Mouse (Mus musculus) CH12.LX (cell line): ENCODE data around the gene Ccdc69. TPM values are rescaled to one million over a fixed set of nuclear protein-coding genes. Genes with fewer than 3 reads are reported as not detected.

Experiments
- DNase-seq: peaks from one replicate; pipeline ENCODE4 v3.0.0-alpha.2; 2013; ENCODE audit errors: extremely low read depth
- H3K27ac ChIP-seq: 2 replicates; pipeline ENCODE4 v1.5.1; 2012; ENCODE audit warnings: low read depth, mild to moderate bottlenecking, control low read depth, moderate library complexity; ENCODE audit not compliant: insufficient read depth
- H3K27me3 ChIP-seq: replicated peaks from 2 replicates; pipeline ENCODE3; 2012; ENCODE audit warnings: inconsistent platforms
- H3K36me3 ChIP-seq, 2 experiments: replicated peaks in 1 of 2; 2 replicates each; pipeline versions ENCODE3 to v1.6.1; 2012; ENCODE audit warnings: inconsistent platforms in 1 of 2, low read length in 1 of 2, mild to moderate bottlenecking in 1 of 2, mixed read lengths in 1 of 2, moderate library complexity in 1 of 2; ENCODE audit not compliant: control insufficient read depth in 1 of 2, insufficient read depth in 1 of 2
- H3K4me1 ChIP-seq, 2 experiments: 2 replicates each; pipeline ENCODE4 v1.6.1; 2012; ENCODE audit warnings: inconsistent platforms in 1 of 2, moderate library complexity in 1 of 2; ENCODE audit not compliant: insufficient read depth in 2 of 2, control insufficient read depth in 1 of 2
- H3K4me2 ChIP-seq: 2 replicates; pipeline ENCODE4 v1.6.1; 2012; ENCODE audit warnings: low read depth, mild to moderate bottlenecking, control low read depth; ENCODE audit not compliant: poor library complexity, insufficient read depth, severe bottlenecking
- H3K4me3 ChIP-seq, 3 experiments: fragments of 150-350 bp in 1 of 3; sonication (generic) in 1 of 3; replicated peaks in 1 of 3; 2 replicates each; pipeline versions ENCODE3 to v1.5.1; 2011 to 2012; ENCODE audit warnings: low read depth in 2 of 3, low read length in 2 of 3, mild to moderate bottlenecking in 2 of 3, moderate library complexity in 2 of 3, control low read depth in 1 of 3, improper control_type of control experiment in 1 of 3, inconsistent platforms in 1 of 3, mixed read lengths in 1 of 3; ENCODE audit not compliant: poor library complexity in 1 of 3
- H3K79me2 ChIP-seq: replicated peaks from 2 replicates; pipeline ENCODE4 v1.6.1; 2012; ENCODE audit warnings: mild to moderate bottlenecking, moderate library complexity; ENCODE audit not compliant: control insufficient read depth, poor library complexity, insufficient read depth, severe bottlenecking; ENCODE audit errors: extremely low read depth
- H3K9ac ChIP-seq: 2 replicates; pipeline ENCODE4 v1.6.1; 2012; ENCODE audit warnings: low read depth, mild to moderate bottlenecking, control low read depth, moderate library complexity; ENCODE audit not compliant: insufficient read depth
- H3K9me3 ChIP-seq: replicated peaks from 2 replicates; pipeline ENCODE3; 2012; ENCODE audit warnings: low read length, inconsistent platforms, mixed read lengths
- BHLHE40 ChIP-seq: IDR thresholded peaks from 2 replicates; pipeline ENCODE4 v1.6.1; 2011; ENCODE audit warnings: mild to moderate bottlenecking, low read depth, low read length, improper control_type of control experiment
- CHD1 ChIP-seq: IDR thresholded peaks from 2 replicates; pipeline ENCODE4 v1.6.1; 2012; ENCODE audit warnings: low read depth, low read length, improper control_type of control experiment, inconsistent platforms
- CHD2 ChIP-seq: IDR thresholded peaks from 2 replicates; pipeline ENCODE4 v1.6.1; 2011; ENCODE audit warnings: low read length, improper control_type of control experiment
- CTCF ChIP-seq, 2 experiments: IDR thresholded peaks in 1 of 2; conservative IDR thresholded peaks in 1 of 2; 2 replicates each; pipeline ENCODE4 v1.5.1; 2011 to 2012; ENCODE audit warnings: low read depth in 2 of 2, low read length in 2 of 2, improper control_type of control experiment in 1 of 2, inconsistent platforms in 1 of 2, mild to moderate bottlenecking in 1 of 2, moderate library complexity in 1 of 2
- ELF1 ChIP-seq: IDR thresholded peaks from 2 replicates; pipeline ENCODE4 v1.6.1; 2014; ENCODE audit warnings: low read depth, mild to moderate bottlenecking, inconsistent platforms, low read length, improper control_type of control experiment
- EP300 ChIP-seq: IDR thresholded peaks from 2 replicates; pipeline ENCODE4 v1.6.1; 2011; ENCODE audit warnings: low read length, improper control_type of control experiment
- ETS1 ChIP-seq: conservative IDR thresholded peaks from 2 replicates; pipeline ENCODE4 v1.6.1; 2012; ENCODE audit warnings: low read depth, mild to moderate bottlenecking, inconsistent platforms, low read length, improper control_type of control experiment, moderate library complexity
- GABPA ChIP-seq: IDR thresholded peaks from 2 replicates; pipeline ENCODE4 v1.6.1; 2012; ENCODE audit warnings: low read depth, low read length, improper control_type of control experiment, inconsistent platforms; ENCODE audit not compliant: insufficient replicate concordance
- HCFC1 ChIP-seq: IDR thresholded peaks from 2 replicates; pipeline ENCODE4 v1.6.1; 2012; ENCODE audit warnings: low read depth, mild to moderate bottlenecking, inconsistent platforms, low read length, improper control_type of control experiment
- IRF4 ChIP-seq: IDR thresholded peaks from 2 replicates; pipeline ENCODE4 v1.6.1; 2014; ENCODE audit warnings: low read depth, mild to moderate bottlenecking, inconsistent platforms, low read length, improper control_type of control experiment
- MAFK ChIP-seq: IDR thresholded peaks from 2 replicates; pipeline ENCODE4 v1.6.1; 2011; ENCODE audit warnings: low read length, improper control_type of control experiment; ENCODE audit not compliant: insufficient replicate concordance
- MAX ChIP-seq: IDR thresholded peaks from 2 replicates; pipeline ENCODE4 v1.6.1; 2011; ENCODE audit warnings: low read length, improper control_type of control experiment
- MAZ ChIP-seq: IDR thresholded peaks from 2 replicates; pipeline ENCODE4 v1.6.1; 2012; ENCODE audit warnings: low read depth, mild to moderate bottlenecking, inconsistent platforms, low read length, improper control_type of control experiment, moderate library complexity
- MEF2A ChIP-seq: IDR thresholded peaks from 2 replicates; pipeline ENCODE4 v1.6.1; 2014; ENCODE audit warnings: low read depth, mild to moderate bottlenecking, inconsistent platforms, low read length, improper control_type of control experiment, borderline replicate concordance
- MXI1 ChIP-seq: IDR thresholded peaks from 2 replicates; pipeline ENCODE4 v1.6.1; 2011; ENCODE audit warnings: mild to moderate bottlenecking, low read depth, low read length, improper control_type of control experiment
- MYC ChIP-seq: IDR thresholded peaks from 2 replicates; pipeline ENCODE4 v1.6.1; 2011; ENCODE audit warnings: low read depth, mild to moderate bottlenecking, improper control_type of control experiment, low read length
- NELFE ChIP-seq: IDR thresholded peaks from 2 replicates; pipeline ENCODE4 v1.6.1; 2011; ENCODE audit warnings: low read depth, low read length, improper control_type of control experiment
- NRF1 ChIP-seq: IDR thresholded peaks from 2 replicates; pipeline ENCODE4 v1.6.1; 2014; ENCODE audit warnings: low read depth, mild to moderate bottlenecking, inconsistent platforms, low read length, improper control_type of control experiment, moderate library complexity
- PAX5 ChIP-seq: IDR thresholded peaks from 2 replicates; pipeline ENCODE4 v1.6.1; 2012; ENCODE audit warnings: low read length, inconsistent platforms, mixed read lengths
- POLR2A ChIP-seq: IDR thresholded peaks from 2 replicates; pipeline ENCODE4 v1.6.1; 2011; ENCODE audit warnings: low read depth, mild to moderate bottlenecking, improper control_type of control experiment, low read length
- RAD21 ChIP-seq: IDR thresholded peaks from 2 replicates; pipeline ENCODE4 v1.6.1; 2011; ENCODE audit warnings: low read depth, mild to moderate bottlenecking, low read length, improper control_type of control experiment, moderate library complexity
- RCOR1 ChIP-seq: conservative IDR thresholded peaks from 2 replicates; pipeline ENCODE4 v1.6.1; 2012; ENCODE audit warnings: low read depth, mild to moderate bottlenecking, inconsistent platforms, low read length, improper control_type of control experiment
- SIN3A ChIP-seq: IDR thresholded peaks from 2 replicates; pipeline ENCODE4 v1.6.1; 2012; ENCODE audit warnings: low read length, improper control_type of control experiment, inconsistent platforms
- SMC3 ChIP-seq: IDR thresholded peaks from 2 replicates; pipeline ENCODE4 v1.6.1; 2011; ENCODE audit warnings: low read depth, low read length, improper control_type of control experiment
- TBP ChIP-seq: conservative IDR thresholded peaks from 2 replicates; pipeline ENCODE4 v1.6.1; 2011; ENCODE audit warnings: low read depth, low read length, improper control_type of control experiment
- TCF12 ChIP-seq: IDR thresholded peaks from 2 replicates; pipeline ENCODE4 v1.6.1; 2014; ENCODE audit warnings: low read depth, mild to moderate bottlenecking, inconsistent platforms, low read length, improper control_type of control experiment
- UBTF ChIP-seq: IDR thresholded peaks from 2 replicates; pipeline ENCODE4 v1.6.1; 2012; ENCODE audit warnings: low read depth, mild to moderate bottlenecking, inconsistent platforms, low read length, improper control_type of control experiment, moderate library complexity
- USF1 ChIP-seq: IDR thresholded peaks from 2 replicates; pipeline ENCODE4 v1.6.1; 2014; ENCODE audit warnings: low read depth, mild to moderate bottlenecking, inconsistent platforms, low read length, improper control_type of control experiment
- USF2 ChIP-seq: conservative IDR thresholded peaks from 2 replicates; pipeline ENCODE4 v1.6.1; 2011; ENCODE audit warnings: low read depth, low read length, improper control_type of control experiment
- ZC3H11A ChIP-seq: IDR thresholded peaks from 2 replicates; pipeline ENCODE4 v1.6.1; 2012; ENCODE audit warnings: low read depth, mild to moderate bottlenecking, inconsistent platforms, low read length, improper control_type of control experiment
- ZMIZ1 ChIP-seq: IDR thresholded peaks from 2 replicates; pipeline ENCODE4 v1.6.1; 2012; ENCODE audit warnings: low read depth, mild to moderate bottlenecking, inconsistent platforms, low read length, improper control_type of control experiment
- ZNF384 ChIP-seq: IDR thresholded peaks from 2 replicates; pipeline ENCODE4 v1.6.1; 2012; ENCODE audit warnings: low read depth, low read length, improper control_type of control experiment, inconsistent platforms
- dilution Hi-C: fragments of 300-500 bp; cut with MboI; formaldehyde crosslinking; loops from 2 replicates; pipeline ENCODE4 v1.14.3; 2020; ENCODE audit warnings: low sequenced_read_pairs; ENCODE audit not compliant: extremely low pct_unique_long_range_greater_than_20kb, extremely low pct_ligation_motif_present
- in situ Hi-C: fragments of 300-500 bp; cut with MboI; formaldehyde crosslinking; loops from 3 replicates; pipeline ENCODE4 v1.14.3; 2019; ENCODE audit warnings: low sequenced_read_pairs, low pct_ligation_motif_present, low pct_unique_long_range_greater_than_20kb, mixed read lengths
- polyA plus RNA-seq: library from polyadenylated mRNA; unstranded; fragments of >175 nt; gene quantifications from 2 replicates; pipeline ENCODE4 v1.2.1, GENCODE M21; 2012; ENCODE audit warnings: low read depth; ENCODE audit not compliant: insufficient read length
- total RNA-seq, 2 experiments: library from RNA; depleted of rRNA; stranded (reverse); fragments of 300-350 nt in 1 of 2; fragments of >200 nt in 1 of 2; gene quantifications; 2 replicates each; pipeline ENCODE4 v1.2.3; 2012 to 2014

The Ccdc69 gene
- total and polyA plus RNA-seq, 3 experiments: 0.27 to 4.3 (median 0.61) TPM

DNA sequence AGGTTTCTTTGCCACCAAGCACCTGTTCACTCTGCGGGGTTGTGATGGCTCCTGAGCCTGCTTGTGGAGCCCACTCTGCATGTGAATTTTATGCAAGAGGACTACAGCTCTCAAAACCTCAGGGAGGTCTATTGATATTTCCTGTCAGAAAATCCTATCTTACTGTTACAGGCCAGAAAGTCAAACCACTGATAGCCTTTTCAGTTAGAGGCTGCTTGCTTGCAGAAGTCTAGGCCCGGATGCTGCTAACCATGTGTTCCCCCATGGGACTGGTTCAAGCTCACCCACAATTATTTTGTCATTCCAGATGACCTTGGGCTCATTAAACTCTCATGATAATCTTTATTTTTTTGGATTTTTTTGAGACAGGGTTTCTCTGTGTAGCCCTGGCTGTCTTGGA lies 39.1 kb upstream of the Ccdc69 start:
- in situ Hi-C loops: no loop called here
- no peaks in the 10 kb centered on the region for H3K27me3 ChIP-seq
- TF ChIP-seq GABPA: no peak
- TF ChIP-seq PAX5: no peak
- TF ChIP-seq USF2: no peak
- TF ChIP-seq USF1: no peak
- TF ChIP-seq CTCF (conservative IDR thresholded peaks at IDR 0.05 in 1 of 2, IDR thresholded peaks at IDR 0.05 in 1 of 2; ENCODE audit: low read depth in 2 of 2, low read length in 2 of 2): no peak
- TF ChIP-seq ELF1: no peak
- no peak for TF ChIP-seq ZMIZ1
- TF ChIP-seq SIN3A: no peak
- no peak for TF ChIP-seq MXI1
- TF ChIP-seq RAD21: no peak
- no peak for TF ChIP-seq HCFC1
- TF ChIP-seq MAFK: no peak
- no peak for TF ChIP-seq BHLHE40
- no peak for TF ChIP-seq MEF2A
- no peak for TF ChIP-seq NRF1
- no peak for TF ChIP-seq TBP
- no peak for TF ChIP-seq RCOR1
- H3K4me1 ChIP-seq: peaks cover 10 to 43% of the 10 kb centered on the region in 2 experiments
- H3K27ac ChIP-seq: no peak overlapping the region
- no peak for DNase-seq
- H3K9me3 ChIP-seq: peaks cover 8% of the 10 kb centered on the region
- no peak overlapping the region for H3K4me2 ChIP-seq
- H3K36me3 ChIP-seq: no peaks in the 10 kb centered on the region
- H3K9ac ChIP-seq: no peak overlapping the region
- no peaks in the 10 kb centered on the region for H3K79me2 ChIP-seq
- no peak overlapping the region for H3K4me3 ChIP-seq
- dilution Hi-C loops: no loop called here

DNA sequence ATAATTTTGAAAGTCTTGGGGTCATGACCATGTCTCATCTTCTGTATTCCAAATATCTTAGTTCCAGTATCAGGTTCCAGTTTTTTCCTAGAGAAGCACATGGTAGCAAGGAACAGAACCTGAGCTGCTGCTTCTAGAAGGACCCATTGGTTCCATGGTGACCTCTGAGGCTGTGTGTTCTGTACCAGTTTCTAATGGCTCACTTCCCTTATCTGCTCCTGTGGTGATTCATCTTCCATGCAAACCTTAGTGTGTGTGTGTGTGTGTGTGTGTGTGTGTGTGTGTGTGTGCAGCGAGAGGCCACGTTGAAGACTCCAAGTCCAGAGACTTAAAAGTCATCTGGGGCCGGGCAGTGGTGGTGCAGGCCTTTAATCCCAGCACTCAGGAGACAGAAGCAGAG lies 38.1 kb upstream of the Ccdc69 start:
- H3K79me2 ChIP-seq: no peaks in the 10 kb centered on the region
- H3K27me3 ChIP-seq: no peaks in the 10 kb centered on the region
- H3K36me3 ChIP-seq: peaks cover 0 to 5% of the 10 kb centered on the region in 2 experiments
- no peak overlapping the region for H3K27ac ChIP-seq
- dilution Hi-C loops: no loop called here
- peaks cover 8% of the 10 kb centered on the region for H3K9me3 ChIP-seq
- TF ChIP-seq POLR2A: no peak
- no peak for TF ChIP-seq RCOR1
- TF ChIP-seq ELF1: no peak
- no peak for TF ChIP-seq MAZ
- no peak for TF ChIP-seq SMC3
- no peak for TF ChIP-seq TBP
- peak; percentile 41 for TF ChIP-seq EP300
- no peak for TF ChIP-seq ETS1
- TF ChIP-seq ZMIZ1: no peak
- TF ChIP-seq ZC3H11A: no peak
- TF ChIP-seq PAX5: no peak
- no peak for TF ChIP-seq CHD1
- TF ChIP-seq MAX: no peak
- peak; percentile 58 for TF ChIP-seq IRF4
- no peak for TF ChIP-seq BHLHE40
- no peak for TF ChIP-seq MEF2A
- no peak for TF ChIP-seq CHD2
- no peak for TF ChIP-seq ZNF384
- no peak for TF ChIP-seq SIN3A
- no peak for TF ChIP-seq NELFE
- peak; percentile 38; the same call in 1 of the 2 replicates for TF ChIP-seq MYC
- no peak for TF ChIP-seq TCF12
- TF ChIP-seq MAFK: no peak
- TF ChIP-seq UBTF: no peak
- in situ Hi-C loops: no loop called here
- no peak overlapping the region for H3K4me2 ChIP-seq
- H3K4me1 ChIP-seq: peaks cover 10 to 33% of the 10 kb centered on the region in 2 experiments
- H3K4me3 ChIP-seq: no peak overlapping the region
- no peak overlapping the region for H3K9ac ChIP-seq
- DNase-seq: peak; percentile 43
